Mouse (Mus musculus): ENCODE results near the gene Msh2. TPM values are rescaled to one million over a fixed set of nuclear protein-coding genes. Genes with fewer than 3 reads are reported as not detected.

Msh2 gene
- polyA plus RNA-seq, 1 experiment from 2014 or later, result 95.9 TPM

GRCm38 (mm10) chr17:87726489-87727356, 54.6 kb downstream of the Msh2 start:
- Histone ChIP-seq H3K4me2 (replicated peaks) (no peak overlapping the region), H3K27ac (no peak overlapping the region), H3K9me3 (replicated peaks) (no peaks in the 10 kb centered on the region), H3K27me3 (no peaks in the 10 kb centered on the region), H3K4me1 (no peaks in the 10 kb centered on the region), H3K4me3 (no peak overlapping the region), H3K9ac (no peak overlapping the region), H3K36me3 (peaks cover 31% of the 10 kb centered on the region)
- WGBS, result 93% methylated on average over 12 of the region's 12 CpGs
- ATAC-seq (ENCODE audit: low FRiP score), result no peak

- Histone ChIP-seq H3K4me1 (no peaks in the 10 kb centered on the region), H3K4me3 (no peak overlapping the region), H3K27ac (no peak overlapping the region), H3K4me2 (replicated peaks) (no peak overlapping the region), H3K36me3 (no peaks in the 10 kb centered on the region), H3K9me3 (replicated peaks) (no peaks in the 10 kb centered on the region), H3K27me3 (no peaks in the 10 kb centered on the region), H3K9ac (no peak overlapping the region)
- ATAC-seq (ENCODE audit: low FRiP score), result no peak
- 78% methylated on average over 4 of the region's 4 CpGs for WGBS
These were observed 59.8 kb downstream of the Msh2 start for GRCm38 (mm10) chr17:87731962-87732361.

GRCm38 (mm10) chr17:87734471-87734870, 62.3 kb downstream of the Msh2 start:
- Histone ChIP-seq H3K9me3 (replicated peaks) (no peaks in the 10 kb centered on the region), H3K36me3 (no peaks in the 10 kb centered on the region), H3K27me3 (no peaks in the 10 kb centered on the region), H3K4me2 (replicated peaks) (no peak overlapping the region), H3K27ac (no peak overlapping the region), H3K4me1 (no peaks in the 10 kb centered on the region), H3K9ac (no peak overlapping the region), H3K4me3 (no peak overlapping the region)
- WGBS, result 92% methylated on average over 8 of the region's 8 CpGs
- ATAC-seq (ENCODE audit: low FRiP score), result no peak

GRCm38 (mm10) chr17:87737144-87737543, 65.0 kb downstream of the Msh2 start:
- H3K4me2 ChIP-seq (replicated peaks), result no peak overlapping the region
- H3K27me3 ChIP-seq, result no peaks in the 10 kb centered on the region
- H3K9ac ChIP-seq, result no peak overlapping the region
- no peak overlapping the region for H3K4me3 ChIP-seq
- no peaks in the 10 kb centered on the region for H3K9me3 ChIP-seq (replicated peaks)
- H3K36me3 ChIP-seq, result no peaks in the 10 kb centered on the region
- H3K4me1 ChIP-seq, result no peaks in the 10 kb centered on the region
- no peak overlapping the region for H3K27ac ChIP-seq
- 87% methylated on average over 3 of the region's 3 CpGs for WGBS
- no peak for ATAC-seq (ENCODE audit: low FRiP score)

GRCm38 (mm10) chr17:87739835-87740234, 67.7 kb downstream of the Msh2 start:
- H3K27ac ChIP-seq, result no peak overlapping the region
- H3K4me3 ChIP-seq, result no peak overlapping the region
- no peak overlapping the region for H3K9ac ChIP-seq
- no peaks in the 10 kb centered on the region for H3K9me3 ChIP-seq (replicated peaks)
- H3K36me3 ChIP-seq, result no peaks in the 10 kb centered on the region
- H3K4me1 ChIP-seq, result peaks cover under 1% of the 10 kb centered on the region; the same call in 1 of the 2 replicates
- no peak overlapping the region for H3K4me2 ChIP-seq (replicated peaks)
- 28% methylated on average over 1 of the region's 1 CpGs for WGBS
- peaks cover 20% of the 10 kb centered on the region for H3K27me3 ChIP-seq
- no peak for ATAC-seq (ENCODE audit: low FRiP score)

GRCm38 (mm10) chr17:87744985-87745925, 73.1 kb downstream of the Msh2 start:
- H3K27ac ChIP-seq, result no peak overlapping the region
- peaks cover 60% of the 10 kb centered on the region for H3K27me3 ChIP-seq
- H3K4me3 ChIP-seq, result peak overlapping the region; percentile 57
- no peaks in the 10 kb centered on the region for H3K36me3 ChIP-seq
- no peaks in the 10 kb centered on the region; the same call in 1 of the 2 replicates for H3K9me3 ChIP-seq (replicated peaks)
- H3K4me1 ChIP-seq, result peaks cover 19% of the 10 kb centered on the region
- 10% methylated on average over 32 of the region's 32 CpGs for WGBS
- ATAC-seq (ENCODE audit: low FRiP score), result peak; percentile 65
- peak overlapping the region; percentile 90 for H3K4me2 ChIP-seq (replicated peaks)
- H3K9ac ChIP-seq, result peak overlapping the region; percentile 50

GRCm38 (mm10) chr17:87745926-87746888, 74.1 kb downstream of the Msh2 start:
- Histone ChIP-seq H3K27ac (no peak overlapping the region), H3K4me2 (replicated peaks) (peak overlapping the region; percentile 90), H3K4me3 (peak overlapping the region; percentile 57), H3K9me3 (replicated peaks) (no peaks in the 10 kb centered on the region; the same call in 1 of the 2 replicates), H3K27me3 (peaks cover 60% of the 10 kb centered on the region), H3K36me3 (no peaks in the 10 kb centered on the region), H3K4me1 (peaks cover 19% of the 10 kb centered on the region), H3K9ac (peak overlapping the region; percentile 50)
- ATAC-seq (ENCODE audit: low FRiP score), result peak; percentile 88
- 4% methylated on average over 101 of the region's 101 CpGs for WGBS

GRCm38 (mm10) chr17:87760315-87760714, 88.2 kb downstream of the Msh2 start:
- ATAC-seq (ENCODE audit: low FRiP score), result no peak
- 89% methylated on average over 4 of the region's 4 CpGs for WGBS
- Histone ChIP-seq H3K4me1 (no peaks in the 10 kb centered on the region), H3K27ac (no peak overlapping the region), H3K36me3 (no peaks in the 10 kb centered on the region), H3K4me2 (replicated peaks) (no peak overlapping the region), H3K4me3 (no peak overlapping the region), H3K27me3 (no peaks in the 10 kb centered on the region), H3K9me3 (replicated peaks) (no peaks in the 10 kb centered on the region), H3K9ac (no peak overlapping the region)

- H3K4me1 ChIP-seq, result no peaks in the 10 kb centered on the region
- no peak overlapping the region for H3K4me2 ChIP-seq (replicated peaks)
- no peak overlapping the region for H3K27ac ChIP-seq
- no peaks in the 10 kb centered on the region for H3K9me3 ChIP-seq (replicated peaks)
- 48% methylated on average over 7 of the region's 7 CpGs for WGBS
- no peaks in the 10 kb centered on the region for H3K27me3 ChIP-seq
- ATAC-seq (ENCODE audit: low FRiP score), result no peak
- no peaks in the 10 kb centered on the region for H3K36me3 ChIP-seq
- H3K4me3 ChIP-seq, result no peak overlapping the region
- no peak overlapping the region for H3K9ac ChIP-seq
These were observed 91.0 kb downstream of the Msh2 start for GRCm38 (mm10) chr17:87763146-87763545.

GRCm38 (mm10) chr17:87765031-87765430, 92.9 kb downstream of the Msh2 start:
- Histone ChIP-seq H3K9ac (no peak overlapping the region), H3K36me3 (no peaks in the 10 kb centered on the region), H3K4me2 (replicated peaks) (no peak overlapping the region), H3K27me3 (no peaks in the 10 kb centered on the region), H3K27ac (no peak overlapping the region), H3K4me1 (no peaks in the 10 kb centered on the region), H3K9me3 (replicated peaks) (0 out of 2 replicates have a peak, but pooled peaks cover 2% of the 10 kb centered on the region), H3K4me3 (no peak overlapping the region)
- no peak for ATAC-seq (ENCODE audit: low FRiP score)
- 92% methylated on average over 11 of the region's 11 CpGs for WGBS

- Histone ChIP-seq H3K36me3 (no peaks in the 10 kb centered on the region), H3K4me1 (no peaks in the 10 kb centered on the region), H3K27ac (no peak overlapping the region), H3K9me3 (replicated peaks) (0 out of 2 replicates have a peak, but pooled peaks cover 2% of the 10 kb centered on the region), H3K27me3 (no peaks in the 10 kb centered on the region), H3K4me3 (no peak overlapping the region), H3K9ac (no peak overlapping the region), H3K4me2 (replicated peaks) (no peak overlapping the region)
- ATAC-seq (ENCODE audit: low FRiP score), result no peak
- 87% methylated on average over 6 of the region's 6 CpGs for WGBS
These were observed 94.8 kb downstream of the Msh2 start for GRCm38 (mm10) chr17:87766888-87767287.

Data from hindbrain, embryonic 12.5 days (tissue).